Mouse (Mus musculus) MEL (cell line): Measurements from ENCODE around the gene Tll1.

Experiments
- CHD2 ChIP-seq: IDR thresholded peaks from 2 replicates; pipeline ENCODE4 v1.6.1; 2011; ENCODE audit warnings: low read length, improper control_type of control experiment
- CTCF ChIP-seq, 3 experiments: IDR thresholded peaks in 2 of 3; conservative IDR thresholded peaks in 1 of 3; 2 replicates each; pipeline ENCODE4 v1.5.1; 2011 to 2012; ENCODE audit warnings: low read length in 3 of 3, low read depth in 2 of 3, mild to moderate bottlenecking in 2 of 3, improper control_type of control experiment in 1 of 3, inconsistent platforms in 1 of 3, mixed read lengths in 1 of 3, moderate library complexity in 1 of 3; ENCODE audit not compliant: control insufficient read depth in 1 of 3, insufficient read depth in 1 of 3, poor library complexity in 1 of 3, severe bottlenecking in 1 of 3
- E2F4 ChIP-seq: IDR thresholded peaks from 2 replicates; pipeline ENCODE4 v1.6.1; 2011; ENCODE audit warnings: low read depth, low read length, improper control_type of control experiment, borderline replicate concordance
- JUND ChIP-seq: IDR thresholded peaks from 2 replicates; pipeline ENCODE4 v1.6.1; 2011; ENCODE audit warnings: low read depth, mild to moderate bottlenecking, improper control_type of control experiment, low read length
- MEF2A ChIP-seq: IDR thresholded peaks from 2 replicates; pipeline ENCODE4 v1.6.1; 2014; ENCODE audit warnings: low read depth, mild to moderate bottlenecking, inconsistent platforms, low read length, improper control_type of control experiment; ENCODE audit not compliant: poor library complexity, insufficient replicate concordance, severe bottlenecking; ENCODE audit errors: extremely low read depth
- MXI1 ChIP-seq: IDR thresholded peaks from 2 replicates; pipeline ENCODE4 v1.6.1; 2011; ENCODE audit warnings: mild to moderate bottlenecking, low read depth, low read length, improper control_type of control experiment
- POLR2A ChIP-seq, 2 experiments: IDR thresholded peaks; 2 replicates each; pipeline ENCODE4 v1.6.1; 2011 to 2012; ENCODE audit warnings: low read length in 2 of 2, mild to moderate bottlenecking in 2 of 2, control low read depth in 1 of 2, improper control_type of control experiment in 1 of 2, low read depth in 1 of 2, moderate library complexity in 1 of 2; ENCODE audit not compliant: control insufficient read depth in 1 of 2, insufficient read depth in 1 of 2, poor library complexity in 1 of 2
- TAL1 ChIP-seq: IDR thresholded peaks from 2 replicates; pipeline ENCODE4 v1.6.1; 2012; ENCODE audit warnings: mild to moderate bottlenecking, inconsistent platforms, low read length, moderate library complexity, mixed read lengths
- TCF12 ChIP-seq: IDR thresholded peaks from 2 replicates; pipeline ENCODE4 v1.6.1; 2014; ENCODE audit warnings: low read depth, mild to moderate bottlenecking, inconsistent platforms, low read length, improper control_type of control experiment, moderate library complexity
- USF1 ChIP-seq: IDR thresholded peaks from 2 replicates; pipeline ENCODE4 v1.6.1; 2014; ENCODE audit warnings: low read depth, mild to moderate bottlenecking, inconsistent platforms, low read length, improper control_type of control experiment, moderate library complexity
- ZC3H11A ChIP-seq: IDR thresholded peaks from 2 replicates; pipeline ENCODE4 v1.6.1; 2012; ENCODE audit warnings: low read depth, mild to moderate bottlenecking, inconsistent platforms, low read length, improper control_type of control experiment
- ZKSCAN1 ChIP-seq: IDR thresholded peaks from 2 replicates; pipeline ENCODE4 v1.6.1; 2012; ENCODE audit warnings: low read depth, mild to moderate bottlenecking, inconsistent platforms, low read length, improper control_type of control experiment, moderate library complexity
- ZNF384 ChIP-seq: IDR thresholded peaks from 2 replicates; pipeline ENCODE4 v1.6.1; 2012; ENCODE audit warnings: low read depth, mild to moderate bottlenecking, inconsistent platforms, low read length, improper control_type of control experiment

DNA sequence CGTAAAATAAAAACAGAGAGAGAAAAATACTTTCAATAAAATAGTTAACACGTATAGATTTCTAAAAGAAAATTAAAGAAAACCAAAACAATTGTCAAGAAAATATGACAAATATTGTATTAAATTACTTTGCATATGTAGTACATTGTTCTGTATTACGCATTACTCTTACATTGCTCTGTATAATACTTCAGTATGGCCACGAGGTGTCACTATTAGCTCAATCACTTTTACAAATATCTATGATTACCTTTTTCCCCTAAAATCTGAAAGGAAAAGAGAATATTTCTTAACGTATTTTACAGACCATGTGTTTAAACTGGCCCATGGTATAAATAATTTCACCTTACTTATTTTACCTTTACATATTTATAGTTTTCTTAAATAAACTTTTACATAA lies 182.5 kb downstream of the Tll1 start:
- TF ChIP-seq ZNF384 (no peak), TAL1 (no peak), CTCF (IDR thresholded peaks at IDR 0.05 in 2 of 3, conservative IDR thresholded peaks at IDR 0.05 in 1 of 3; ENCODE audit: control insufficient read depth in 1 of 3, insufficient read depth in 1 of 3, low read depth in 2 of 3, low read length in 3 of 3, poor library complexity in 1 of 3, severe bottlenecking in 1 of 3) (peak in 1 of 3 experiments; percentile 51; a peak in 3 of 6 replicates), USF1 (no peak), POLR2A (IDR thresholded peaks at IDR 0.05; ENCODE audit: control insufficient read depth in 1 of 2, insufficient read depth in 1 of 2, low read depth in 1 of 2, low read length in 2 of 2, poor library complexity in 1 of 2) (no peak), MXI1 (no peak), ZC3H11A (no peak), TCF12 (no peak), CHD2 (no peak), MEF2A (no peak), JUND (no peak), ZKSCAN1 (no peak), E2F4 (no peak)
